Mouse (Mus musculus): ENCODE results near the gene Sfxn5. TPM values are rescaled to one million over a fixed set of nuclear protein-coding genes. Genes with fewer than 3 reads are reported as not detected.
A peak's percentile ranks its signal among the peaks of the same experiment; 100 is the strongest.

The Sfxn5 gene
- polyA plus RNA-seq, 1 experiment from 2014 or later: 10.0 TPM

GRCm38 (mm10) chr6:85331221-85331735 is 1.9 kb downstream of the Sfxn5 start:
- peaks cover 30% of the 10 kb centered on the region for H3K27me3 ChIP-seq
- no peak overlapping the region for H3K4me3 ChIP-seq
- H3K36me3 ChIP-seq: no peaks in the 10 kb centered on the region
- H3K9ac ChIP-seq: no peak overlapping the region
- H3K4me1 ChIP-seq: peaks cover 11% of the 10 kb centered on the region; the same call in 1 of the 2 replicates
- 48% methylated on average over 6 of the region's 6 CpGs for WGBS
- H3K27ac ChIP-seq: no peak overlapping the region
- no peaks in the 10 kb centered on the region for H3K9me3 ChIP-seq (replicated peaks)
- no peak overlapping the region for H3K4me2 ChIP-seq (replicated peaks)
- no peak for ATAC-seq (ENCODE audit: low FRiP score)

- Histone ChIP-seq H3K27me3 (peaks cover 19% of the 10 kb centered on the region), H3K9ac (no peak overlapping the region), H3K4me3 (no peak overlapping the region), H3K9me3 (replicated peaks) (no peaks in the 10 kb centered on the region), H3K4me2 (replicated peaks) (no peak overlapping the region), H3K4me1 (peaks cover 14% of the 10 kb centered on the region; the same call in 1 of the 2 replicates), H3K36me3 (no peaks in the 10 kb centered on the region), H3K27ac (no peak overlapping the region)
- ATAC-seq (ENCODE audit: low FRiP score): no peak
- WGBS: 96% methylated on average over 4 of the region's 4 CpGs
These were observed 3.5 kb downstream of the Sfxn5 start for GRCm38 (mm10) chr6:85329666-85330185.

- WGBS: 84% methylated on average over 4 of the region's 4 CpGs
- ATAC-seq (ENCODE audit: low FRiP score): no peak
- H3K4me3 ChIP-seq: no peak overlapping the region
- no peaks in the 10 kb centered on the region for H3K9me3 ChIP-seq (replicated peaks)
- no peak overlapping the region for H3K4me2 ChIP-seq (replicated peaks)
- H3K36me3 ChIP-seq: no peaks in the 10 kb centered on the region
- H3K27ac ChIP-seq: no peak overlapping the region
- H3K27me3 ChIP-seq: peaks cover 7% of the 10 kb centered on the region
- no peak overlapping the region for H3K9ac ChIP-seq
- H3K4me1 ChIP-seq: peaks cover 6% of the 10 kb centered on the region; the same call in 1 of the 2 replicates
These were observed 6.7 kb downstream of the Sfxn5 start for GRCm38 (mm10) chr6:85326564-85326963.

- Histone ChIP-seq H3K4me3 (no peak overlapping the region), H3K27ac (no peak overlapping the region), H3K36me3 (no peaks in the 10 kb centered on the region), H3K27me3 (no peaks in the 10 kb centered on the region), H3K9ac (no peak overlapping the region), H3K4me1 (peaks cover 11% of the 10 kb centered on the region), H3K4me2 (replicated peaks) (no peak overlapping the region), H3K9me3 (replicated peaks) (no peaks in the 10 kb centered on the region)
- WGBS: 42% methylated on average over 2 of the region's 2 CpGs
- no peak for ATAC-seq (ENCODE audit: low FRiP score)
These were observed 8.1 kb downstream of the Sfxn5 start for GRCm38 (mm10) chr6:85325109-85325508.

GRCm38 (mm10) chr6:85320445-85320866 is 12.8 kb downstream of the Sfxn5 start:
- WGBS: 39% methylated on average over 6 of the region's 6 CpGs

GRCm38 (mm10) chr6:85316211-85316610 is 17.0 kb downstream of the Sfxn5 start:
- WGBS: 90% methylated on average over 2 of the region's 2 CpGs

More at GRCm38 (mm10) chr6:85320445-85320866, 12.8 kb downstream of the Sfxn5 start:
- Histone ChIP-seq H3K4me3 (no peak overlapping the region), H3K4me1 (peaks cover 12% of the 10 kb centered on the region), H3K27me3 (no peaks in the 10 kb centered on the region), H3K4me2 (replicated peaks) (no peak overlapping the region), H3K9me3 (replicated peaks) (no peaks in the 10 kb centered on the region), H3K9ac (no peak overlapping the region), H3K36me3 (no peaks in the 10 kb centered on the region), H3K27ac (peak overlapping the region; percentile 62)
- ATAC-seq (ENCODE audit: low FRiP score): peak; percentile 69

GRCm38 (mm10) chr6:85314064-85314798 is 19.0 kb downstream of the Sfxn5 start:
- ATAC-seq (ENCODE audit: low FRiP score): no peak
- H3K4me3 ChIP-seq: no peak overlapping the region
- no peaks in the 10 kb centered on the region for H3K27me3 ChIP-seq
- H3K9me3 ChIP-seq (replicated peaks): no peaks in the 10 kb centered on the region
- H3K27ac ChIP-seq: peak overlapping the region; percentile 58; the same call in 1 of the 2 replicates
- H3K36me3 ChIP-seq: no peaks in the 10 kb centered on the region
- 39% methylated on average over 9 of the region's 9 CpGs for WGBS
- H3K4me1 ChIP-seq: peaks cover 8% of the 10 kb centered on the region
- H3K4me2 ChIP-seq (replicated peaks): 0 out of 2 replicates have a peak overlapping the region, but pooled peaks have one; percentile 8
- H3K9ac ChIP-seq: no peak overlapping the region

More at GRCm38 (mm10) chr6:85316211-85316610, 17.0 kb downstream of the Sfxn5 start:
- peaks cover 18% of the 10 kb centered on the region for H3K4me1 ChIP-seq
- no peak for ATAC-seq (ENCODE audit: low FRiP score)
- H3K27ac ChIP-seq: no peak overlapping the region
- H3K4me3 ChIP-seq: no peak overlapping the region
- H3K36me3 ChIP-seq: no peaks in the 10 kb centered on the region
- no peaks in the 10 kb centered on the region for H3K9me3 ChIP-seq (replicated peaks)
- H3K27me3 ChIP-seq: no peaks in the 10 kb centered on the region
- H3K9ac ChIP-seq: no peak overlapping the region
- H3K4me2 ChIP-seq (replicated peaks): no peak overlapping the region

DNA sequence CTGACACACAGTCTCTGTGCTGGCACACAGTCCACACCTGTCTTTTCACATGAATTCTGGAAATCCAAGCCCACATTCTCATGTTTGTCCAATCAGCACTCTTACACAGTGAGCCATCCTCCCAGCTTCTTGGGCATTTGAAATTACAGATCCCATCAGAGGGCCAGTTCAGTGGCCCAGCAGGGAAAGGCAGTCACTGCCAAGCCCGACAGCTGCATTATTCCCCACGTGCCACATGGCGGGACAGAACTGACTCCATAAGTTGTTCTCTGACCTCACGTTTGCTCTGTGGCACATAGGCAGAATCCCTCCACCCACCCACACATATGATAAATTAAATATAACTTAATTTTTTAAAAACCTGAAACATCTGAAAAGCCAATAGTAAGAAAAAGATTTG is 25.3 kb downstream of the Sfxn5 start:
- peaks cover 2% of the 10 kb centered on the region; the same call in 1 of the 2 replicates for H3K4me1 ChIP-seq
- no peak for ATAC-seq (ENCODE audit: low FRiP score)
- H3K4me2 ChIP-seq (replicated peaks): no peak overlapping the region
- no peak overlapping the region for H3K9ac ChIP-seq
- no peaks in the 10 kb centered on the region for H3K9me3 ChIP-seq (replicated peaks)
- no peak overlapping the region for H3K4me3 ChIP-seq
- H3K27ac ChIP-seq: no peak overlapping the region
- WGBS: 80% methylated on average over 4 of the region's 4 CpGs
- H3K36me3 ChIP-seq: no peaks in the 10 kb centered on the region
- H3K27me3 ChIP-seq: no peaks in the 10 kb centered on the region

DNA sequence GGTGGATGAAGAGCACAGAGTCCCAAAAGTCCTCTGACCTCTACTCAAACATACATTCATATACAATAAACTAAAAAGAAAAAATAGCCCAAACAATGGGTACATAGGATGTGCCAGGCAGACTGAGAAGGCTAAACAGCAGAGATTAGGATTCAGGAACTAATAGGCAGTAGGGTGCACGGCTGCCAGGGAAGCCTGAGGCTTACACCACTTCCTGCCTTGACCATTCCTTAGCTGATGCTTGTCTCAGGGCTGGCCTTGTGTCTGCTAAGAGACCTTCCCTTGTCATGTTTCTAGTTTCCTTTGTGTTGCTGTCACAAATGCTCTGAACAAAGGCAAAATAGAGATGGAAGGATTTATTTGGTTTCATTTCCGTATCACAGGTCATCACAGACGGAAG is 26.8 kb downstream of the Sfxn5 start:
- no peak overlapping the region for H3K4me2 ChIP-seq (replicated peaks)
- H3K4me1 ChIP-seq: peaks cover 9% of the 10 kb centered on the region; the same call in 1 of the 2 replicates
- no peaks in the 10 kb centered on the region for H3K36me3 ChIP-seq
- H3K9ac ChIP-seq: no peak overlapping the region
- no peak overlapping the region for H3K4me3 ChIP-seq
- WGBS: 92% methylated on average over 3 of the region's 3 CpGs
- H3K27ac ChIP-seq: no peak overlapping the region
- no peaks in the 10 kb centered on the region for H3K9me3 ChIP-seq (replicated peaks)
- no peak for ATAC-seq (ENCODE audit: low FRiP score)
- no peaks in the 10 kb centered on the region for H3K27me3 ChIP-seq

GRCm38 (mm10) chr6:85305826-85306225 is 27.4 kb downstream of the Sfxn5 start:
- no peak overlapping the region for H3K27ac ChIP-seq
- no peak overlapping the region for H3K4me3 ChIP-seq
- no peaks in the 10 kb centered on the region for H3K36me3 ChIP-seq
- H3K4me2 ChIP-seq (replicated peaks): no peak overlapping the region
- H3K27me3 ChIP-seq: no peaks in the 10 kb centered on the region
- no peaks in the 10 kb centered on the region for H3K9me3 ChIP-seq (replicated peaks)
- H3K9ac ChIP-seq: no peak overlapping the region
- H3K4me1 ChIP-seq: peaks cover 9% of the 10 kb centered on the region; the same call in 1 of the 2 replicates
- no peak for ATAC-seq (ENCODE audit: low FRiP score)

DNA sequence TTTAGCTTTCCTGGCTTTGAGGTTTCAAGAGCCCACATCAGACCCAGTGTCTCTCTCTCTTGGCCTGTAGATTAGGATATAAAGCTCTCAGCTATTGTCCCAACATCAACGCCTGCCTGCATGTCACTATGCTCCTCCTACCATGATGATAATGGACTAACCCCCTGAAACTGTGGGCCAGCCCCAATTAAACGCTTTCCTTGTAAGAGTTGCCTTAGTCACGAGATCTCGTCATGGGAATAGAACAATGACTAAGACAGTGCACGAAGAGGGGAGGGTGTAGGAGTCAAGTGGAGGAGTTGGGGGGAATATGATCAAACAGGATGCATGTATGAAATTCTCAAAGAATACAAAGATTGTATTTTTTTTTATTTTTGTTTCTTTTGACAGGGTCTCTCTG is 28.3 kb downstream of the Sfxn5 start:
- Histone ChIP-seq H3K36me3 (no peaks in the 10 kb centered on the region), H3K9me3 (replicated peaks) (no peaks in the 10 kb centered on the region), H3K9ac (no peak overlapping the region), H3K27me3 (no peaks in the 10 kb centered on the region), H3K4me1 (peaks cover 9% of the 10 kb centered on the region; the same call in 1 of the 2 replicates), H3K4me3 (no peak overlapping the region), H3K4me2 (replicated peaks) (no peak overlapping the region), H3K27ac (no peak overlapping the region)
- ATAC-seq (ENCODE audit: low FRiP score): no peak
- WGBS: 65% methylated on average over 5 of the region's 5 CpGs

DNA sequence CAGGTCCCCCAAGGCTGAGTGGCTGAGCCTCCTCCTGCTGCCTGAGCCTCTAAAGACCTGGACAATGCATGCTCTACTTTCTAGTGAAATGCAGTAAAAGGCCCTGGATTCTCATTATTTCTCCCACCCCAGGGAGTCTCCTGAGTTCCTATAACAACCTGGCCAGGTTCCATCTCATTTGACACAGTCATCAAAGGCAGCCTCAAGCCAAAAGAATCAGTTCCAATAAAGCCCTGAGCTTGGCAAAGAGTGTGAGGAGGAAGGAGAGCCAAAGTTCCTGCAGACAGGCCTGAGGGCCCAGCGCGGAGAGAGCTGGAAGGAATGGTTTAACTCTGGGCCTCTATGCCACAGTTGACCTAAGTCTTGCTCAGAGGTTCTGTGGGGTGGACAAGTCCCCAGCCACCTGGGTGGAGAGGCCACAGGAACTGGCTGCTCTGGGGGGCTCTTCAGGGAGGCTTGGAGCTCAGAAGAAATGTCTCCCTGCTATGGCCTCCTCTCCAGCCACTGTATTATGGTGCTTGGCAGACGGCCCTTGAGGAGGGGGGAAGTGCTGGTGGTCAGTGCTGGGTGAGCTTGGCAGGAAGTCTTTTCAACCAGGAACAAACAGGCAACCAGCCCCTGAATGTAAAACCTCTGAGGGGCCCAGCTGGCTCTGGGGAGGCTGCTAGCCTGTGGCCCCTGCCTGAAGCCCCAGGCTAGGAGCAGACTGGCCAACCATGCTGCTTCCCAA is 30.7 kb downstream of the Sfxn5 start:
- H3K4me1 ChIP-seq: peaks cover 9% of the 10 kb centered on the region; the same call in 1 of the 2 replicates
- peak overlapping the region; percentile 40; the same call in 1 of the 2 replicates for H3K27ac ChIP-seq
- no peaks in the 10 kb centered on the region for H3K27me3 ChIP-seq
- no peak overlapping the region for H3K4me3 ChIP-seq
- WGBS: 64% methylated on average over 3 of the region's 3 CpGs
- ATAC-seq (ENCODE audit: low FRiP score): no peak
- no peaks in the 10 kb centered on the region for H3K36me3 ChIP-seq
- no peak overlapping the region for H3K9ac ChIP-seq
- no peak overlapping the region for H3K4me2 ChIP-seq (replicated peaks)
- H3K9me3 ChIP-seq (replicated peaks): no peaks in the 10 kb centered on the region

Data from hindbrain, embryonic 12.5 days (tissue).